Mouse (Mus musculus) limb, embryonic 15.5 days (tissue): ENCODE measurements around the gene Rep15. TPM values are rescaled to one million over a fixed set of nuclear protein-coding genes. Genes with fewer than 3 reads are reported as not detected.

Source experiments
- ATAC-seq: fragments of 200-750 bp; cut with Nextera tagmentation; 2 replicates; pipeline ENCODE4 v1.8.0; 2017; ENCODE audit warnings: low read depth, moderate TSS enrichment; ENCODE audit not compliant: insufficient number of reproducible peaks, low FRiP score, low TSS enrichment
- H3K27ac ChIP-seq: fragments of 300-500 bp; sonication (generic); 2 replicates; pipeline ENCODE4 v1.5.1; 2015; ENCODE audit warnings: moderate library complexity, mild to moderate bottlenecking, inconsistent platforms
- H3K27me3 ChIP-seq: fragments of 300-500 bp; sonication (generic); 2 replicates; pipeline ENCODE4 v1.6.1; 2015; ENCODE audit warnings: inconsistent platforms
- H3K36me3 ChIP-seq: fragments of 300-500 bp; sonication (generic); 2 replicates; pipeline ENCODE4 v1.6.1; 2015; ENCODE audit warnings: inconsistent platforms
- H3K4me1 ChIP-seq: fragments of 300-500 bp; sonication (generic); 2 replicates; pipeline ENCODE4 v1.6.1; 2015; ENCODE audit warnings: inconsistent platforms
- H3K4me2 ChIP-seq: fragments of 300-500 bp; sonication (generic); 2 replicates; pipeline ENCODE4 v1.6.1; 2015; ENCODE audit warnings: mild to moderate bottlenecking, inconsistent platforms
- H3K4me3 ChIP-seq: fragments of 300-500 bp; sonication (generic); 2 replicates; pipeline ENCODE4 v1.5.1; 2015; ENCODE audit warnings: mild to moderate bottlenecking, inconsistent platforms
- H3K9ac ChIP-seq: fragments of 300-500 bp; sonication (generic); 2 replicates; pipeline ENCODE4 v1.6.1; 2015; ENCODE audit warnings: inconsistent platforms
- H3K9me3 ChIP-seq: fragments of 300-500 bp; sonication (generic); 2 replicates; pipeline ENCODE4 v1.6.1; 2016; ENCODE audit warnings: inconsistent platforms
- WGBS: fragments of 180-500 bp; shearing (Covaris S2); methylation state at CpG from one replicate; pipeline ENCODE4 v1.1.7; 2015; 5-methylcytosine and 5-hydroxymethylcytosine counted together
- polyA plus RNA-seq: library from polyadenylated mRNA; unstranded; fragments of >200 nt; fragmentation: Nextera tagmentation; extraction: Ambion mirVana; gene quantifications from 2 replicates; pipeline ENCODE4 v1.2.1, GENCODE M21; 2015

Rep15 gene
- polyA plus RNA-seq, 1 experiment from 2014 or later = 1.2 TPM

DNA sequence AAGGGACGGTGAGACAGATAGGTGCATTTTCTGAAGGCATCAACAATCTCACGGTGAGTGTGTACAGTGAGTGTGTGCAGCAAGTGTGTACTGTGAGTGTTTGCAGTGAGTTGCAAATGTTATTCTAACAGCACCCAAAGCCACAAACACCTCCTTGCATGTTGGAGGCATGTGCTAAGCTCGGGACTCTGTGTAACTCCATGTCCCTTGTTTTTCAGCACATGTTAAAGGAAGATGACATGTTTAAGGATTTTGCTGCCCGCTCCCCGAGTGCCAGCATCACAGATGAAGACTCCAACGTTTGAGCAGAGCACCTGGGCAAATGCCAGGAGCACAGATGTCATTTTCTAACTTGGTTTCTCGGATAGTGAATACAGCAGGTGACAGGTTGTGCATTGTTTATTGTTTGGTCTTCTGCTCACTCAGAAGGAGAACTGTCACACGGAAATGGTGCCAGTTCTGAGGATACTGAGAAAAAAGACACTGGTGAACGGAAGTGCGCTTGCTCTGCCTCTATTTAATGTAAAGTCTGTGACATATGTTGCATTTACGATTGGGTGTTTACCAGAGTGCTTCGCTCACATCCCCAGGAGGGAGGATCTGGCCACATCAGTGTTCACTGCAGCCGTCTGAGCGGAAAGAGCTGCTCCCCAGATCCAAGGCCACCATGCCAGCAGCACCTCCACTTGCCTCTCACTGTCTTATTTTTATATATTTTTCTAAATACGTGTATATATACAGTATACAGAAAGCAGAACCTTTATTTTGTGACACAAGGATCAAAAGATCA lies 2.1 kb upstream of the Rep15 start:
- 87% methylated on average over 15 of the region's 15 CpGs for WGBS
- H3K4me3 ChIP-seq = no peak overlapping the region

DNA sequence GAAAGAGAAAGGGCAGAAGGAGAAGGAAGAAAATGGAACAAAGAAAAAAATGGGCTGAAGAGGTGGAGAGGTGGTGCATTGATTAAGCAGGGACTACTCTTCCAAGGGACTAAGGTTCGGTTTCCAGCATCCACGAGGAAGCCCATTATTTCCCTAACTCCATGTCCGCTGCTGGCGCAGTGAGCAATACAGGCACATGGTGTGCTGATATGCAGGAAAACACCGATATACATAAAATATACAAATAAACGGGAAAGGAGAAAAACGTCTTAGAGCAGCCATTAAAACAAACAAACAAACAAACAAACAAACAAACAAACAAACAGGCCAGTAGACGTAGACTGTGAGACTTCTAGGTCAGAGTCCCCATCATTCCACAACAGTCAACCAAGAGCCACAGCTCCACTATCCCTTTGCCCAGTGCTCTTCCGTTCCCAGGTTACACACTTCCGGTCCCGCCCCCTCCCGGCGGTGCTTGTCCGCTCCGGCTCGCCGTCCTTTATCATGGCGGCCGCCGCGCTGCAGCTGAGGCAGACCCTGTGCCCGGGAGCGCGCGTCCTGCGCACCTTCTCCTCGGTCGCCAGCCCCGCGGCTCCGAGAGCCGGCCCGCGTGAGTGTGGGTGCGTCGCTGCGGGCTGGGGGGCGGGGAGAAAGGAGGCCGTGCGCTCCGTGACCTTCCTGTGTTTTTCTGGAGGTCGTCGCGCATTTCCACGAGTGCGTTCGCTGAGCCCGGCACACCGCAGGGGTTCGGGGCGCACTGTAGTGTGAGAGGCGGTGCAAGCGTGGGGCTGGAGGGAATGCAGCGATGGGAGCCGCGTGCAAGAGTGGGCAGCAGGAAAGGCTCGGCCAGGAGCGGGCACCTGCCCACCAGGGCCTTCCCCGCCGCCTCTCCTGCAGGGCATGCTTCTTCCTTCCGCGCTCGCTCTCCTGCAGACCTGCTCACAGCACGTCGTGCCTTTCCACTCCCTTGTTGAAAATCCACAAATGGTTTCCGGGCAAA lies 10.2 kb downstream of the Rep15 start, which contains the start of gene Mrps35:
Mrps35 (plus strand) TSS at position 474 of the 1,000 bp plus-strand sequence.
- H3K9ac ChIP-seq = peak within 1 kb of the TSS; percentile 86

More for the DNA sequence above, 2.1 kb upstream of the Rep15 start:
- no peaks in the 10 kb centered on the region for H3K27me3 ChIP-seq
- H3K9me3 ChIP-seq = no peaks in the 10 kb centered on the region
- H3K36me3 ChIP-seq = peaks cover 79% of the 10 kb centered on the region
- H3K4me2 ChIP-seq = no peak overlapping the region
- no peak overlapping the region for H3K9ac ChIP-seq
- no peak for ATAC-seq
- H3K27ac ChIP-seq = no peak overlapping the region
- H3K4me1 ChIP-seq = no peaks in the 10 kb centered on the region

DNA sequence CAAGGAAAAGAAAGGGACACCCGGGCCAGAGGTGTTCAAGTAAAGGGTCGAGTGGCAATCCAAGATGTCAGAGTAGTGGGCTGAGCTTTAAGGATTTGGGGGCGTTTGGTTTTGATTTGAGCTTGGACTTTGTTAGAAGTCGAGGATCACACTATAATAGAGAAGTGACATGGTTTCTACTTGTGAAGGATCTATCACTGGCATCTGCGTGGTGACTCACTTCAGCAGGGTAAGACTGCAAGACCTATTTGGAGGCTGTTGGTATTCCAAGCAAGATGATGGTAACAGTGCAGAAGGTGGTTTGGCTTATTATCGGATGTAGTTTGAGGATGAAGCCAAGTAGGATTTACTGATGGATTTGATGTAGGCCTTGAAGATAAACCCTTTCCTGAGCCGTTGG lies 11.2 kb downstream of the Rep15 start:
- Histone ChIP-seq H3K9me3 (no peaks in the 10 kb centered on the region), H3K36me3 (peaks cover 28% of the 10 kb centered on the region), H3K27me3 (no peaks in the 10 kb centered on the region), H3K27ac (no peak overlapping the region), H3K9ac (peak overlapping the region; percentile 86; the same call in 1 of the 2 replicates), H3K4me2 (peak overlapping the region; percentile 63), H3K4me3 (peak overlapping the region; percentile 85), H3K4me1 (peaks cover 13% of the 10 kb centered on the region)
- no peak for ATAC-seq
- 45% methylated on average over 7 of the region's 7 CpGs for WGBS

More for the DNA sequence above, 10.2 kb downstream of the Rep15 start, which contains the start of gene Mrps35:
- Histone ChIP-seq H3K4me1 (peaks cover 13% of the 10 kb centered on the region), H3K36me3 (peaks cover 17% of the 10 kb centered on the region), H3K4me3 (peak within 1 kb of the TSS; percentile 85), H3K9me3 (no peaks in the 10 kb centered on the region), H3K4me2 (peak within 1 kb of the TSS; percentile 63), H3K27me3 (no peaks in the 10 kb centered on the region), H3K27ac (peak within 1 kb of the TSS; percentile 89)
- peak; percentile 91 for ATAC-seq
- 4% methylated on average over 64 of the region's 66 CpGs for WGBS

DNA sequence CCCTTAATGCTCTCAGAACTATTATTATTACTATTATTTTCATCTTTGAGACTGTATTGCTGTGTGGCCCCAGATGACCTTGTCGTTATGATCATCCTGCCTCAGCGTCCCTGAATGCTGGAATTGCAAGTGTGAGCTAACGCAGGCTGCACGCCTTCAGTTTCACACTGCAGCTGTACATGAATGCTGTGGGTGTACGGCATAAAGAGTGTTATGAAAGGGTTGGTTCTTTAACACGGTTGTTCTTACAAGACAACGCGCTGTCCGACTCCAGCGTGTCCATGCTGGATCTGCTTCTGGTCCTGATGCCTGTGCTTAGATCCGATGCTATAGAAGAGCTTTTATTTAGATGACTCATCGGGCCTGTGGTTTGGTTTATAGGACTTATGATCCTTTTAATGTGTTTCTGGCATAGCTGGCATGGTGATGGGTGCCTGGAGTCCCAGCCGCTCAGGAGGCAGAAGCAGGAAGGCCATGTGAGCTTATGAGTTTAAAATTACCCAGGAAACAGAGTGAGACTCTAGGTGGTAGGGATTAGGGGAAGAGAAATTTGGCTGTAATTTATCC lies 16.9 kb downstream of the Rep15 start:
- Histone ChIP-seq H3K27ac (no peak overlapping the region), H3K4me3 (no peak overlapping the region), H3K4me2 (no peak overlapping the region), H3K27me3 (no peaks in the 10 kb centered on the region), H3K9me3 (no peaks in the 10 kb centered on the region), H3K4me1 (peaks cover under 1% of the 10 kb centered on the region; the same call in 1 of the 2 replicates), H3K9ac (no peak overlapping the region), H3K36me3 (peaks cover 73% of the 10 kb centered on the region)
- no peak for ATAC-seq
- 93% methylated on average over 13 of the region's 13 CpGs for WGBS

DNA sequence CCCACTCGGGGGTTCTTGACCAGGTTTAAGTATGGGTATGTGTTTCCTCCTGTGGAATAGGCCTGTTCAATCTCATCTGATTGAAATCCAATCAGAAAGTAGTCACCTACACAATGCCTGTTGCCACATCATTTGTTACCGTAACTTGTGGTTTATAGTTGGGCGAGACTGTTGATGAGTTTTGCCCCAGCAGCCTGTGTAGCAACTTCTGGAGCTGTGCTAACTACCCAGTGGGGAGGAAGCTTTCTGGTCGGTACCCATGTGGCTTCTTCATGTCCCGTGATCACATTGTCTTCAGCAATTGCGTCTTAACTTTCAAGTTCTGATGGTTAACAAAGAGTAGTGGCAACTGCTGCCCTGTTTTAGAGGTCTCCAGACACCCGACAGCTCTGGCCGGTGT lies 19.3 kb downstream of the Rep15 start:
- H3K4me3 ChIP-seq = no peak overlapping the region
- H3K4me1 ChIP-seq = no peaks in the 10 kb centered on the region
- peaks cover 88% of the 10 kb centered on the region for H3K36me3 ChIP-seq
- H3K27ac ChIP-seq = no peak overlapping the region
- H3K9ac ChIP-seq = no peak overlapping the region
- no peaks in the 10 kb centered on the region for H3K27me3 ChIP-seq
- H3K9me3 ChIP-seq = no peaks in the 10 kb centered on the region
- no peak for ATAC-seq
- no peak overlapping the region for H3K4me2 ChIP-seq
- WGBS = 92% methylated on average over 8 of the region's 8 CpGs

DNA sequence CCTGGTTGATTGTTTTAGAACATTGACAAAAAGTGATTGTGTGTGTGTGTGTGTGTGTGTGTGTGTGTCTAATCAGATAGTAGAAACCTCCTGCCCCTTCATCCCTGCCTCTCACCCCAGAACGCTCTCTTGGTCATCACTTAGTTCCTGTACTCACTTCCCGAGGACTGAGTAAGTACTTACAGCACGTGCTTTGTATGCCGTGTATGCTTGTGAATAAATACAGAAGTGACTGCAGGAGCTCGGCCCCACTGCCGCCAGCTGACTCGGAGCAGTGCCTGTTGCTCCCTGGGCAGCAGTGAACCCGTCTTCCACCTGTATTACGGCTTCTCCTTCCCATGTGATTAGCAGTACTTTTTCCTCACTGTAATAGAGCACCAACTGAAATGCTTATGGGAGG lies 20.1 kb downstream of the Rep15 start:
- no peaks in the 10 kb centered on the region for H3K9me3 ChIP-seq
- no peak overlapping the region for H3K9ac ChIP-seq
- no peak for ATAC-seq
- no peaks in the 10 kb centered on the region for H3K4me1 ChIP-seq
- H3K27ac ChIP-seq = no peak overlapping the region
- peaks cover 82% of the 10 kb centered on the region for H3K36me3 ChIP-seq
- 91% methylated on average over 9 of the region's 9 CpGs for WGBS
- no peak overlapping the region for H3K4me2 ChIP-seq
- H3K27me3 ChIP-seq = no peaks in the 10 kb centered on the region
- H3K4me3 ChIP-seq = no peak overlapping the region

DNA sequence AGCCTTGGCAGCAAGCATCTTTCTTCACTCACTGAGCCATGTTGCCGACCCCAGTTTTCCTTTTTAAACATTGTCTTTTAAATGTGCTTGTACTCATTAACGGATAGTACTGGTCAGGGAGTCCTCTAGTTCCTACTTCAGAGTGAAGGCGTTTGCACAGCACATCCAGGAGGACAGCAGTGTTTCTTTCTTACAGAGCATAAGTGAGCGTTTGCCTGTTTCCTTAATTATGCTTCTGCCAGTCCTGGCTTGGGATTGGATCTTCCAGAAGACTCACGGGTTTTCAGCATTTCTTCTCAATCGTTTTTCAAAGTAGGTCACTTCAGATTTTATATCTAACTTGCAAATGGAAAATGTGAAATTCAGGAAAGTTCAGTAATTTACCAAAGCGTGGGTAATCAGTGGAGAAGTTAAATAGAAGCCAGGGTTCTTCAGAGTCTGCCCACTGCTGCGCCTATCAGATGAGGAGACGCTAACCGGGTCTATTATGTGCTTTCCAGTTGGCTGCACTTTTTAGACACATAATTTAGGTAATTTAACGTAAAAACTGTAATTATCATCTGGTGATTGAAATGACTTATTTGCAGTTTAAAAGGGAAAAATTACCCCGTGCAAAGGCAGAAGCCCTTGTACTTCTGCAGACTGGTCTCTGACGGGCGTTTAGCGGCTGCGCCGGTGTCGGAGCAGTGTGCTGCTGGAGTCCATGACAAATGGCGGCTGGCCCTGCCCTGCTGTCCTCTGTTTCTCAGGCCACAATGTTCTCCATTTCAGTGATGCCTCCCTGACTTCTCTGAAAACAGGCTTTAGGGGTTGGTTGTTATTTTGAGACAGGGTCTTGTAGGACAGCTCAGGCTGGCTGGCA lies 21.6 kb downstream of the Rep15 start:
- no peak for ATAC-seq
- Histone ChIP-seq H3K4me2 (no peak overlapping the region), H3K4me3 (no peak overlapping the region), H3K4me1 (no peaks in the 10 kb centered on the region), H3K9me3 (no peaks in the 10 kb centered on the region), H3K27ac (no peak overlapping the region), H3K9ac (no peak overlapping the region), H3K36me3 (peaks cover 74% of the 10 kb centered on the region), H3K27me3 (no peaks in the 10 kb centered on the region)
- 86% methylated on average over 19 of the region's 19 CpGs for WGBS

DNA sequence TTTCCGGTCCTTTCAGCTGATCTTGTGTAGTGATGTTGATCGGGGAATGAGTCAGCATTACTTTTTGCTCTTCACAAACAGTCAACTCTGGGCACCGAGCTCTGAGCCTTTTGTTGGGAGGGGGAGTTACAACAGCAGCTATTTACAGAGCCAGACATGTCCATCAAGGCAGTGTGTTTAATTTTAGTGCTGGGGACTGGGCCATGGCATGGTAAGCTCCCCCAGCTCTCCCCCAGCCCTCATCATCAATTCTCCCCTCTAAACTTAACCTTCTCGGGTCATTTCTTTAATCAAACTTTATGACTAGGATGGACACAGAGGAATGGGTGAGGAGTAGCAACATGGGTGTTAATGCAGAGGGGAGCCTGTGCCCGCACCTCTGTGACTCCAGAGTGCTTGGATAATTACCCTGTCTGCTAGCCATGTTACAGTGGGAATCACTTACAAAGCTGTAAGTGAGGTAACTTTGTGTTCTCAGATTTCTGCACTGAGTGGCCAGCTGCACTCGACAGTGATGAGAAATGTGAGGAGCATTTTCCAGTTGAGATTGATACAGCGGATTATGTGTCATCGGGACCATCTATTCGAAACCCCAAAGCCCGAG lies 23.1 kb downstream of the Rep15 start:
- ATAC-seq = no peak
- 83% methylated on average over 10 of the region's 10 CpGs for WGBS
- H3K4me2 ChIP-seq = no peak overlapping the region

DNA sequence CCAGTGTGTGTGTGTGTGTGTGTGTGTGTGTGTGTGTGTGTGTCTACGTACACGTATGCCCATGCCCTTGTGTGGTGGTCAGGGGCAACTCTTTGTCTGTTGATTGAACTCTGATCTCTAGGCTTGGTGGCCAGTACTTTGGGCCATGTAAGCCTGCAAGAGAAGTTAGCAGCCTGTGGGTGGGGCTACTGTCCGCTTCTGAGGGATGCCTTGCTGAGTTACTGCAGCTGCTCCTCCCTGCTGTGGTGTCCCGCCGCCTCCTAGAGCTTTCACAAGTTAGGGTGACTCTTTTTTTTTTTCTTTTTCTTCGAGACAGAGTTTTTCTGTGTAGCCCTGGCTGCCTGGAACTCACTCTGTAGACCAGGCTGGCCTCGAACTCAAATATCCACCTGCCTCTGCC lies 26.9 kb downstream of the Rep15 start:
- Histone ChIP-seq H3K27me3 (no peaks in the 10 kb centered on the region), H3K4me2 (no peak overlapping the region), H3K9ac (no peak overlapping the region), H3K9me3 (no peaks in the 10 kb centered on the region), H3K27ac (no peak overlapping the region), H3K4me3 (no peak overlapping the region), H3K4me1 (peaks cover 9% of the 10 kb centered on the region; the same call in 1 of the 2 replicates), H3K36me3 (peaks cover 53% of the 10 kb centered on the region)
- ATAC-seq = no peak
- WGBS = 68% methylated on average over 7 of the region's 7 CpGs

More for the DNA sequence above, 23.1 kb downstream of the Rep15 start:
- no peaks in the 10 kb centered on the region for H3K27me3 ChIP-seq
- no peak overlapping the region for H3K27ac ChIP-seq
- H3K36me3 ChIP-seq = peaks cover 67% of the 10 kb centered on the region
- H3K4me3 ChIP-seq = no peak overlapping the region
- no peak overlapping the region for H3K9ac ChIP-seq
- no peaks in the 10 kb centered on the region for H3K4me1 ChIP-seq
- H3K9me3 ChIP-seq = no peaks in the 10 kb centered on the region

DNA sequence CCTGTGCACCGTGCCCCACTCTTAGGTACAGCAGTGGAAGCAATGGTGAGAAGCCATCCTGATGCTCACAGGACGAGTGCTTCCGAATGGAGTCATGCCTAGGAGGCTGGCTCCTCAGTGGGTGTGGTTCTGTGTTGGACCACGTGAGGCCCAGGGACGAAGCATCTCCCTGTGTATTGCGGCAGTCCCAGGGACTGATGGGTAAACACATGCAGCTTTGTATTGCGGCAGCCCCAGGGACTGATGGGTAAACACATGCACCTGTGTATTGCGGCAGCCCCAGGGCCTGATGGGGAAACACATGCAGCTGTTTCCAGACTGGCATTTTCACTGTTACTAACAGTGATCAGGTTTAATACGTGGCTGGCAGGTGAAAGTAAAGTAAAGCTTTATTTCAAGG lies 29.2 kb downstream of the Rep15 start:
- H3K4me2 ChIP-seq = no peak overlapping the region
- no peak overlapping the region for H3K9ac ChIP-seq
- 62% methylated on average over 9 of the region's 9 CpGs for WGBS
- no peaks in the 10 kb centered on the region for H3K27me3 ChIP-seq
- H3K27ac ChIP-seq = no peak overlapping the region
- H3K9me3 ChIP-seq = no peaks in the 10 kb centered on the region
- H3K4me3 ChIP-seq = no peak overlapping the region
- peaks cover 39% of the 10 kb centered on the region for H3K36me3 ChIP-seq
- no peak for ATAC-seq
- H3K4me1 ChIP-seq = peaks cover 12% of the 10 kb centered on the region; the same call in 1 of the 2 replicates
